Mouse (Mus musculus) C2C12 (cell line): ENCODE measurements at regions not wholly inside any gene's neighbourhood (a gene's known extent, or its start where the extent isn't known, plus 50 kb on each side); places are given as distances from the start of the nearest gene placed in this dataset.

ENCODE experiments used
- CEBPB ChIP-seq: IDR thresholded peaks from one replicate; pipeline ENCODE4 v1.6.1; 2011; ENCODE audit warnings: low read depth, mild to moderate bottlenecking, control low read depth, moderate library complexity
- CTCF ChIP-seq: IDR thresholded peaks from one replicate; pipeline ENCODE4 v1.5.1; 2011; ENCODE audit not compliant: control insufficient read depth, insufficient read depth, insufficient read length
- FOSL1 ChIP-seq: IDR thresholded peaks from one replicate; pipeline ENCODE4 v1.8.0; 2011; ENCODE audit warnings: mild to moderate bottlenecking, low read length; ENCODE audit not compliant: poor library complexity, insufficient read depth, severe bottlenecking
- MAX ChIP-seq: IDR thresholded peaks from one replicate; pipeline ENCODE4 v1.6.1; 2011; ENCODE audit warnings: mild to moderate bottlenecking, control low read depth
- MYOD1 ChIP-seq: IDR thresholded peaks from one replicate; pipeline ENCODE4 v1.6.1; 2011; ENCODE audit warnings: low read depth; ENCODE audit not compliant: control insufficient read depth, insufficient read length
- USF1 ChIP-seq: IDR thresholded peaks from one replicate; pipeline ENCODE4 v1.6.1; 2011; ENCODE audit warnings: low read depth, mild to moderate bottlenecking, control low read depth, moderate library complexity

DNA sequence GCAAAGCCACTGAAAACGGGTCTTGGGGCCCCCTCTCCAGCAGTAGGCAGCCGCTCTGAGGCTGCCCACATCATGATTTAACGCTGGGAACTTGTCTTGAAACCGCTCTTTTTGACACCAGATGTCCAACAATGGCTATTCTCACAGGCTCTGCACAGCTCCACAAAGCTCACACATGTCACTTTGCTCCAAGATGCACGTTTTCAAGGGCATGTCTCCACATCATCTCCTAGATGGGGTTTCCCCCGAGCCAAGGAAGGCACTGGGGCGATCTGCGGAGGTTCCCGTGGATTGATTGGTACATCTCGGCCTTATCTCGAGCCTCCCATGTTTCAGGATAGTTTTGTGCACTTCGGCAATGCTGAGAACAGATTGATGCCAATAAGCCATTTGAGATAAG, 526.8 kb upstream of the Cited2 start:
- TF ChIP-seq CTCF = no peak
- TF ChIP-seq USF1 = no peak
- TF ChIP-seq FOSL1 = no peak
- no peak for TF ChIP-seq CEBPB
- no peak for TF ChIP-seq MYOD1
- TF ChIP-seq MAX = no peak
